Mouse (Mus musculus) MEL (cell line): ENCODE results near the gene Actr8. TPM values are rescaled to one million over a fixed set of nuclear protein-coding genes. Genes with fewer than 3 reads are reported as not detected.

Experiments used
- DNase-seq: peaks from one replicate; pipeline ENCODE4 v3.0.0; 2011; ENCODE audit warnings: low read depth, low spot score
- H3K27ac ChIP-seq: 2 replicates; pipeline ENCODE4 v1.5.1; 2012; ENCODE audit warnings: low read depth, mild to moderate bottlenecking, control low read depth, low read length, moderate library complexity; ENCODE audit not compliant: control insufficient read depth
- H3K27me3 ChIP-seq, 2 experiments: fragments of 150-350 bp in 1 of 2; sonication (generic) in 1 of 2; 2 replicates each; pipeline ENCODE4 v1.6.1; 2012; ENCODE audit warnings: low read length in 2 of 2, mild to moderate bottlenecking in 2 of 2, improper control_type of control experiment in 1 of 2, moderate library complexity in 1 of 2; ENCODE audit not compliant: insufficient read depth in 2 of 2, control insufficient read depth in 1 of 2
- H3K36me3 ChIP-seq, 2 experiments: 2 replicates each; pipeline ENCODE4 v1.6.1; 2012 to 2014; ENCODE audit warnings: low read length in 2 of 2, improper control_type of control experiment in 1 of 2, inconsistent platforms in 1 of 2, mild to moderate bottlenecking in 1 of 2; ENCODE audit not compliant: insufficient read depth in 2 of 2, control insufficient read depth in 1 of 2
- H3K4me1 ChIP-seq, 2 experiments: fragments of 150-350 bp in 1 of 2; sonication (generic) in 1 of 2; 2 replicates each; pipeline ENCODE4 v1.6.1; 2012; ENCODE audit warnings: low read length in 2 of 2, improper control_type of control experiment in 1 of 2, mild to moderate bottlenecking in 1 of 2; ENCODE audit not compliant: insufficient read depth in 2 of 2, control insufficient read depth in 1 of 2
- H3K4me3 ChIP-seq, 2 experiments: fragments of 150-350 bp in 1 of 2; sonication (generic) in 1 of 2; 2 replicates each; pipeline ENCODE4 v1.5.1; 2012; ENCODE audit warnings: low read depth in 2 of 2, low read length in 2 of 2, mild to moderate bottlenecking in 2 of 2, moderate library complexity in 2 of 2, control low read depth in 1 of 2, improper control_type of control experiment in 1 of 2; ENCODE audit not compliant: control insufficient read depth in 1 of 2, insufficient read depth in 1 of 2
- H3K79me2 ChIP-seq: 2 replicates; pipeline ENCODE4 v1.6.1; 2012; ENCODE audit warnings: mild to moderate bottlenecking, low read length, moderate library complexity; ENCODE audit not compliant: control insufficient read depth, poor library complexity, insufficient read depth
- H3K9ac ChIP-seq: 2 replicates; pipeline ENCODE4 v1.6.1; 2012; ENCODE audit warnings: low read depth, mild to moderate bottlenecking, control low read depth, low read length, moderate library complexity; ENCODE audit not compliant: control insufficient read depth, poor library complexity, severe bottlenecking
- H3K9me3 ChIP-seq: fragments of 150-350 bp; sonication (generic); replicated peaks from 2 replicates; pipeline ENCODE4 v1.6.1; 2012; ENCODE audit warnings: mild to moderate bottlenecking, low read length, improper control_type of control experiment, moderate library complexity; ENCODE audit not compliant: insufficient read depth
- BHLHE40 ChIP-seq: IDR thresholded peaks from 2 replicates; pipeline ENCODE4 v1.6.1; 2012; ENCODE audit warnings: low read depth, mild to moderate bottlenecking, inconsistent platforms, low read length, improper control_type of control experiment, borderline replicate concordance
- CHD1 ChIP-seq: IDR thresholded peaks from 2 replicates; pipeline ENCODE4 v1.6.1; 2012; ENCODE audit warnings: low read depth, mild to moderate bottlenecking, inconsistent platforms, low read length, improper control_type of control experiment
- CHD2 ChIP-seq: IDR thresholded peaks from 2 replicates; pipeline ENCODE4 v1.6.1; 2011; ENCODE audit warnings: low read length, improper control_type of control experiment
- CTCF ChIP-seq, 3 experiments: IDR thresholded peaks in 2 of 3; conservative IDR thresholded peaks in 1 of 3; 2 replicates each; pipeline ENCODE4 v1.5.1; 2011 to 2012; ENCODE audit warnings: low read length in 3 of 3, low read depth in 2 of 3, mild to moderate bottlenecking in 2 of 3, improper control_type of control experiment in 1 of 3, inconsistent platforms in 1 of 3, mixed read lengths in 1 of 3, moderate library complexity in 1 of 3; ENCODE audit not compliant: control insufficient read depth in 1 of 3, insufficient read depth in 1 of 3, poor library complexity in 1 of 3, severe bottlenecking in 1 of 3
- E2F4 ChIP-seq: IDR thresholded peaks from 2 replicates; pipeline ENCODE4 v1.6.1; 2011; ENCODE audit warnings: low read depth, low read length, improper control_type of control experiment, borderline replicate concordance
- ELF1 ChIP-seq: IDR thresholded peaks from 2 replicates; pipeline ENCODE4 v1.6.1; 2014; ENCODE audit warnings: low read depth, mild to moderate bottlenecking, inconsistent platforms, low read length, improper control_type of control experiment, moderate library complexity
- EP300 ChIP-seq, 2 experiments: IDR thresholded peaks; 2 replicates each; pipeline ENCODE4 v1.6.1; 2011; ENCODE audit warnings: improper control_type of control experiment in 2 of 2, low read length in 2 of 2, low read depth in 1 of 2, mild to moderate bottlenecking in 1 of 2
- ETS1 ChIP-seq: IDR thresholded peaks from 2 replicates; pipeline ENCODE4 v1.6.1; 2012; ENCODE audit warnings: low read depth, mild to moderate bottlenecking, inconsistent platforms, low read length, improper control_type of control experiment, moderate library complexity
- GABPA ChIP-seq: IDR thresholded peaks from 2 replicates; pipeline ENCODE4 v1.6.1; 2012; ENCODE audit warnings: low read depth, mild to moderate bottlenecking, inconsistent platforms, low read length, improper control_type of control experiment, moderate library complexity
- GATA1 ChIP-seq: IDR thresholded peaks from 2 replicates; pipeline ENCODE4 v1.6.1; 2011; ENCODE audit warnings: low read depth, low read length, improper control_type of control experiment
- MAFK ChIP-seq: IDR thresholded peaks from 2 replicates; pipeline ENCODE4 v1.6.1; 2011; ENCODE audit warnings: low read depth, mild to moderate bottlenecking, low read length, improper control_type of control experiment, borderline replicate concordance
- MAX ChIP-seq: IDR thresholded peaks from 2 replicates; pipeline ENCODE4 v1.6.1; 2011; ENCODE audit warnings: low read length, improper control_type of control experiment
- MEF2A ChIP-seq: IDR thresholded peaks from 2 replicates; pipeline ENCODE4 v1.6.1; 2014; ENCODE audit warnings: low read depth, mild to moderate bottlenecking, inconsistent platforms, low read length, improper control_type of control experiment; ENCODE audit not compliant: poor library complexity, insufficient replicate concordance, severe bottlenecking; ENCODE audit errors: extremely low read depth
- MYC ChIP-seq: IDR thresholded peaks from 2 replicates; pipeline ENCODE4 v1.6.1; 2011; ENCODE audit warnings: low read depth, mild to moderate bottlenecking, low read length, improper control_type of control experiment, moderate library complexity
- NELFE ChIP-seq: IDR thresholded peaks from 2 replicates; pipeline ENCODE4 v1.6.1; 2011; ENCODE audit warnings: low read depth, low read length, improper control_type of control experiment
- NRF1 ChIP-seq: IDR thresholded peaks from 2 replicates; pipeline ENCODE4 v1.6.1; 2014; ENCODE audit warnings: low read depth, mild to moderate bottlenecking, inconsistent platforms, low read length, improper control_type of control experiment, moderate library complexity; ENCODE audit not compliant: poor library complexity, insufficient read depth, severe bottlenecking
- POLR2A ChIP-seq, 2 experiments: IDR thresholded peaks; 2 replicates each; pipeline ENCODE4 v1.6.1; 2011 to 2012; ENCODE audit warnings: low read length in 2 of 2, mild to moderate bottlenecking in 2 of 2, control low read depth in 1 of 2, improper control_type of control experiment in 1 of 2, low read depth in 1 of 2, moderate library complexity in 1 of 2; ENCODE audit not compliant: control insufficient read depth in 1 of 2, insufficient read depth in 1 of 2, poor library complexity in 1 of 2
- POLR2AphosphoS5 ChIP-seq: IDR thresholded peaks from 2 replicates; pipeline ENCODE4 v1.6.1; 2012; ENCODE audit warnings: low read depth, borderline replicate concordance, mild to moderate bottlenecking, inconsistent platforms, low read length, moderate library complexity, mixed read lengths
- RAD21 ChIP-seq: IDR thresholded peaks from 2 replicates; pipeline ENCODE4 v1.6.1; 2011; ENCODE audit warnings: mild to moderate bottlenecking, low read depth, low read length, improper control_type of control experiment
- RCOR1 ChIP-seq: IDR thresholded peaks from 2 replicates; pipeline ENCODE4 v1.6.1; 2012; ENCODE audit warnings: low read depth, mild to moderate bottlenecking, inconsistent platforms, low read length, improper control_type of control experiment
- SIN3A ChIP-seq: IDR thresholded peaks from 2 replicates; pipeline ENCODE4 v1.6.1; 2012; ENCODE audit warnings: low read length, improper control_type of control experiment, inconsistent platforms
- TCF12 ChIP-seq: IDR thresholded peaks from 2 replicates; pipeline ENCODE4 v1.6.1; 2014; ENCODE audit warnings: low read depth, mild to moderate bottlenecking, inconsistent platforms, low read length, improper control_type of control experiment, moderate library complexity
- UBTF ChIP-seq: IDR thresholded peaks from 2 replicates; pipeline ENCODE4 v1.6.1; 2012; ENCODE audit warnings: low read depth, mild to moderate bottlenecking, inconsistent platforms, low read length, improper control_type of control experiment, moderate library complexity, borderline replicate concordance; ENCODE audit not compliant: insufficient read depth
- USF2 ChIP-seq, 2 experiments: IDR thresholded peaks; 2 replicates each; pipeline ENCODE4 v1.6.1; 2011 to 2012; ENCODE audit warnings: improper control_type of control experiment in 2 of 2, low read length in 2 of 2, borderline replicate concordance in 1 of 2, inconsistent platforms in 1 of 2, low read depth in 1 of 2, mild to moderate bottlenecking in 1 of 2; ENCODE audit not compliant: insufficient read depth in 1 of 2
- ZC3H11A ChIP-seq: IDR thresholded peaks from 2 replicates; pipeline ENCODE4 v1.6.1; 2012; ENCODE audit warnings: low read depth, mild to moderate bottlenecking, inconsistent platforms, low read length, improper control_type of control experiment
- ZNF384 ChIP-seq: IDR thresholded peaks from 2 replicates; pipeline ENCODE4 v1.6.1; 2012; ENCODE audit warnings: low read depth, mild to moderate bottlenecking, inconsistent platforms, low read length, improper control_type of control experiment
- polyA plus RNA-seq, 2 experiments: library from polyadenylated mRNA; stranded (reverse) in 1 of 2; unstranded in 1 of 2; fragments of >175 nt in 1 of 2; fragments of >200 nt in 1 of 2; gene quantifications; 2 replicates each; pipeline versions ENCODE4 v1.2.1 to v1.2.4; 2012; ENCODE audit warnings: low replicate concordance in 2 of 2, low read depth in 1 of 2; ENCODE audit not compliant: insufficient read length in 2 of 2, insufficient read depth in 1 of 2, missing spikeins in 1 of 2
- total RNA-seq: library from RNA; depleted of rRNA; stranded (reverse); fragments of 300-350 nt; gene quantifications from 2 replicates; pipeline ENCODE4 v1.2.3, GENCODE M21; 2012

The Actr8 gene
- total and polyA plus RNA-seq, 3 experiments: 31.0 to 36.4 TPM; not detected in 1

- no peak for DNase-seq
- Histone ChIP-seq H3K79me2 (no peaks in the 10 kb centered on the region), H3K9ac (no peak overlapping the region), H3K27ac (no peak overlapping the region), H3K4me3 (no peak overlapping the region), H3K4me1 (peaks cover 0 to under 1% of the 10 kb centered on the region in 2 experiments; a peak in 1 of 4 replicates), H3K9me3 (no peaks in the 10 kb centered on the region), H3K27me3 (no peaks in the 10 kb centered on the region), H3K36me3 (no peaks in the 10 kb centered on the region)
- TF ChIP-seq CTCF (IDR thresholded peaks at IDR 0.05 in 2 of 3, conservative IDR thresholded peaks at IDR 0.05 in 1 of 3; ENCODE audit: control insufficient read depth in 1 of 3, insufficient read depth in 1 of 3, low read depth in 2 of 3, low read length in 3 of 3, poor library complexity in 1 of 3, severe bottlenecking in 1 of 3) (no peak), RAD21 (no peak), CHD1 (no peak), GATA1 (no peak), NELFE (no peak), NRF1 (no peak), UBTF (no peak), TCF12 (no peak), ETS1 (no peak), MYC (no peak), MAX (no peak), MEF2A (no peak), POLR2AphosphoS5 (no peak), MAFK (no peak), ZC3H11A (no peak), USF2 (IDR thresholded peaks at IDR 0.05; ENCODE audit: borderline replicate concordance in 1 of 2, insufficient read depth in 1 of 2, low read depth in 1 of 2, low read length in 2 of 2) (no peak), ELF1 (no peak), RCOR1 (no peak), CHD2 (no peak), POLR2A (IDR thresholded peaks at IDR 0.05; ENCODE audit: control insufficient read depth in 1 of 2, insufficient read depth in 1 of 2, low read depth in 1 of 2, low read length in 2 of 2, poor library complexity in 1 of 2) (no peak)
Measured at GRCm38 (mm10) chr14:30038431-30038830, 60.3 kb downstream of the Actr8 start.

- Histone ChIP-seq H3K4me3 (no peak overlapping the region), H3K4me1 (peaks cover 0 to 2% of the 10 kb centered on the region in 2 experiments; a peak in 1 of 4 replicates), H3K27me3 (no peaks in the 10 kb centered on the region), H3K9me3 (no peaks in the 10 kb centered on the region), H3K9ac (no peak overlapping the region), H3K27ac (no peak overlapping the region), H3K36me3 (no peaks in the 10 kb centered on the region), H3K79me2 (no peaks in the 10 kb centered on the region)
- DNase-seq: no peak
- TF ChIP-seq NRF1: no peak
- TF ChIP-seq USF2 (IDR thresholded peaks at IDR 0.05; ENCODE audit: borderline replicate concordance in 1 of 2, insufficient read depth in 1 of 2, low read depth in 1 of 2, low read length in 2 of 2): no peak
- TF ChIP-seq TCF12: no peak
- no peak for TF ChIP-seq SIN3A
- no peak for TF ChIP-seq CHD2
- TF ChIP-seq ZNF384: no peak
- no peak for TF ChIP-seq GABPA
- no peak for TF ChIP-seq EP300 (IDR thresholded peaks at IDR 0.05; ENCODE audit: low read depth in 1 of 2, low read length in 2 of 2)
- TF ChIP-seq E2F4: no peak
- TF ChIP-seq ZC3H11A: no peak
- TF ChIP-seq POLR2A (IDR thresholded peaks at IDR 0.05; ENCODE audit: control insufficient read depth in 1 of 2, insufficient read depth in 1 of 2, low read depth in 1 of 2, low read length in 2 of 2, poor library complexity in 1 of 2): no peak
- no peak for TF ChIP-seq UBTF
- no peak for TF ChIP-seq BHLHE40
Measured at GRCm38 (mm10) chr14:30039413-30039812, 61.3 kb downstream of the Actr8 start.
